Mouse (Mus musculus) gastrocnemius, adult 18-20 months (tissue): ENCODE measurements around the gene Grm7. TPM values are rescaled to one million over a fixed set of nuclear protein-coding genes. Genes with fewer than 3 reads are reported as not detected.

Experiments used
- DNase-seq: peaks from one replicate; pipeline ENCODE4 v3.0.0; 2021; ENCODE audit warnings: low spot score
- long read RNA-seq, 2 experiments: library from polyadenylated mRNA; stranded (forward); transcript quantifications; one replicate each; pipeline ENCODE4 v2.0.0; 2021
- total RNA-seq, 2 experiments: library from RNA; stranded (reverse); gene quantifications; 2 replicates each; pipeline ENCODE4 v1.2.3; 2021

Grm7 gene
- total RNA-seq: not detected
- long read RNA-seq, experiment 1: 0 reads
- long read RNA-seq, experiment 2: 0 reads

GRCm38 (mm10) chr6:110645411-110646361 lies at the start of gene Grm7:
Gene Grm7, plus strand, starts transcription at chr6:110645581.
- no peak for DNase-seq

DNA sequence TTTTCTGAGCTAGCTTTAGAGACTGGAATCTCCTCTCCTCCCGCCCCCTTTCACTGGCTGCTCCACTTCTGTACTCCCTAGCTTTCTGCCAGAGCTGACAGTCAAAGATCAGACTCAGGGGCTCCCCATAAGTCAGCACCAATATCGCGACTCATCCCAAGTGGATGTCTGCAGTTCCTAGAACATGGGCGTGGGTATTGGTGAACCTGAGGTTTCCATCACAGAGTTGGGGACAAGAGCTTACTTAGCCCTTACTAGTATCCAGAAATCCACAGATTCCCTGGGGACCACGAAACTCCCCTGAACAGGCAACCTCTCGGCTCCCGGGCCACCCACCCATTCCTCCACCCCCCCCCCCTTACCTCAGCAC lies 355 bp upstream of the Grm7 start:
- no peak for DNase-seq

GRCm38 (mm10) chr6:110646901-110647300 lies 1.5 kb downstream of the Grm7 start:
- no peak for DNase-seq

DNA sequence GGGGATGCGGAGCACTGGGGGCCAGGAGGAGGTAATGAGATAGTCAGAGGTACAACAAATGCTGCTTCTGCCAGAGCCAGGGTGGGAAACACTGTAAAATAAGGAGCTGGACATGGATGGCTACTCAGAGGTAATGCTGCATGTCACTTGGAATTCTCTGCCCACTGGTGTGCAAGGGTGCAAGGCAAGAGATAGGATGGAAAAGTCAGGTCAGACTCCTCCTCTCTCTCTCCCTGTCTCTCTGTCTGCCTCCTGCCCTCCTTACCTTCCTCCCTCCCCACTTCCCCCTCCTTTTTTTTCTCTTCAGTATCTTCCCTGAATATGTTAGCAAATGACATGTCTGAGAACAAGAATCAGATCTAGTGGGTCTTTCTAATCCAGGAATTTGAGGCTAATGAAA lies 3.8 kb downstream of the Grm7 start:
- DNase-seq: no peak

DNA sequence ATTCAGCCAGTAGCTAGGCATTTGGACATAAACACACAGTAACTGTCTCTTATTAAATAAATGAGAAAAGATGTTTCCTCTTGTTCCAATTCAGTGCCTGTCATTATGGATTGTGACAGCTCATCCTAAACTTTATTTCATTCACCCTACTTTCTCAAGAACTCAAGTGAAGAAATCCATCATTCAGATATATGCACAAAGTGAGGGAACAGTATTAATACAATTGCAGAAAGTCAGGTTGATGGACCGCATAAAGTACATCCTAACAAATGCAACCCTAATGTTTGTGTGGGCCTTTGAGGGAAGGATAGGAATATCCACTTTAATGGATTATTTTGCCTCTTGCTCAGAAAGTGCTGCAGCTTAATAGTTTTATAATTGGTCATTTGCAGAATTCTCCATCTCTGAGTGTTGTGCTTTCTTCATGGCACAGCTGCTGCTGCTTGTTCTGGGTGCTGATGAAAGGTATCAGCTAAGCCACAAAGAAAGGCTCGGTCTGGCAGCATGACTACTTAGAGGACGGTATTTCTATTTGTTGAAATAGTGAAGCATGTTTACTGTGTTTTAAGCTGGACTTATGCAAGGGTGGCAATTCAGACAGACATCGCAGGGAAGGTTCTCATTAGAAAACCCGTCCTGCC lies 8.1 kb downstream of the Grm7 start:
- DNase-seq: no peak

DNA sequence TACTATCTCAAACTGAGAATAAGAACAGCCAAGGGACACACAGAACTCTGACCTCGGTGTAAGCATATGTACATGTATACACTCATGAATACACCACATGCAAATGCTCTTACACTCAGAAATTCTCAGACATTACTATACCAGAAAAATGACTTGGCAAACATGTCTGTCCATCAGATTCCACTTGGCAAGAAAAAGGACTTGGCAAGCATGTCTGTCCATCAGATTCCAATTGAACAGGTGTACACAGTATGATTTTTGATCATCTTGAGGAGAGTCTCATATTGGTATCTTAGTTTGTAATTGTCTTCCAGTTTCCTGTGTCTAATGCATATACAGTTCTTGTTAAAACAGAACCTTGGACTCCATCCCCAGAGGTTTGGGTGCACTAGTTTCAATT lies 19.1 kb downstream of the Grm7 start:
- DNase-seq: no peak

DNA sequence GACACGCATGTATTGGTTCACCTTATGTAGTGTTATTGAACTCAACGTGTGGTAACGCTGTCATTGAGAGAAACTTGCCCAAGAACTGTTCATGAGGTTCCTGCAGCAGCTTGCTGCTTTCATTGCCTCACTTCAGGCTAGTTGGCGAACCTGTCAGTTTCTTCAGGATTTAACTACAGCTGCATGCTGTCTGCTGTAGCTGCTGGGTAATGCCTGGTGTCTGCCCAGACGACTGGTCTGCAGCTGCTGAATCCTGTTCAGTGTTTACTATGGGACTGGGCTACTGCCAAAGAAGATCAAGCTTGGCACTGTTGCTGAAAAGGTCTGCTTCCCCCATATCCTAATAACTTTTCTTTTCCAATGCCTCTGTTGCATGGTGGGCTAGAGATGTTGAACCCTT lies 23.1 kb downstream of the Grm7 start:
- DNase-seq: no peak

GRCm38 (mm10) chr6:110690954-110691353 lies 45.6 kb downstream of the Grm7 start:
- DNase-seq: no peak

GRCm38 (mm10) chr6:110709763-110710162 lies 64.4 kb downstream of the Grm7 start:
- no peak for DNase-seq

- no peak for DNase-seq
These were observed 69.6 kb downstream of the Grm7 start for GRCm38 (mm10) chr6:110714943-110715342.

DNA sequence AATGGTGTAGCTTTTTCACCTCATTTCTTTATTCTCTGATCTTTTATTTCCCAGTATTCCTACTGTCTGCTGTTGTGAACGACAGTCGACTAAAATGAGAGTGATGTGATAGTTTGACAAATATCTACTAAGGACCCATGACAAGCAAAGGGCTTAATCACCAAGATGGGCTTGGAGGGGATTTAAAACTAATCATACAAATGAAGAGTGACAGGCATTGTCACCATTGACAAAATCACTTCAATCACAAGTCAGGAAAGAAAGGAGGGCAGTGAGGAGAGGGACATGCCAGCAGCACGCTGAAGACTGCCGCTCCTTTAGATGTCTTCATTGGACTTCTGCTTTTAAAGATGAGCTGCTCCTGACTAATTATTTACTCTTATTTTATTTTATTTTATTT lies 78.0 kb downstream of the Grm7 start:
- no peak for DNase-seq

- DNase-seq: no peak
These were observed 88.5 kb downstream of the Grm7 start for GRCm38 (mm10) chr6:110733914-110734313.

GRCm38 (mm10) chr6:110743981-110744670 lies 98.7 kb downstream of the Grm7 start:
- no peak for DNase-seq

- DNase-seq: no peak
These were observed 110.5 kb downstream of the Grm7 start for GRCm38 (mm10) chr6:110755921-110756320.

GRCm38 (mm10) chr6:110769588-110769987 lies 124.2 kb downstream of the Grm7 start:
- DNase-seq: no peak

DNA sequence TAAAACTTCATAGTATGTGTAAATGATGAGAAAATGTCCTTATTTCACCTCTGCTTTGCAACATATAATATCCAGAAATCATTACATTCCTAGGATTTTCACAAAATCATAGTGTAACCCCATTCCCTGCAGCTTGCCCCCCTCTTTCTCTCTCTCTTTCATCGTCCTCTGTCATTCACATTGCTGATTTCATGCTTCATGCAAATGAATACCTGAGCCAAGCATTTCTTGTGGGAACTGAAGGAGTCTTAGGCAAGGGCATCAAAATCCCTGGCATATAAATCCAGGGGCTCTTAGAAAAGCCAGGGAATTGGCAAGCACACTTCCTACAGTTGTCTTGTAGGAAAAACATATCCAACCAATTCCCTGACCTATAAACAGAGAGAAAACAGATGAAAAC lies 127.3 kb downstream of the Grm7 start:
- DNase-seq: no peak

- no peak for DNase-seq
These were observed 130.7 kb downstream of the Grm7 start for GRCm38 (mm10) chr6:110776046-110776445.

GRCm38 (mm10) chr6:110785497-110785928 lies 140.1 kb downstream of the Grm7 start:
- no peak for DNase-seq

- DNase-seq: no peak
These were observed 147.3 kb downstream of the Grm7 start for GRCm38 (mm10) chr6:110792696-110793095.

- DNase-seq: no peak
These were observed 162.1 kb downstream of the Grm7 start for GRCm38 (mm10) chr6:110807481-110807880.

DNA sequence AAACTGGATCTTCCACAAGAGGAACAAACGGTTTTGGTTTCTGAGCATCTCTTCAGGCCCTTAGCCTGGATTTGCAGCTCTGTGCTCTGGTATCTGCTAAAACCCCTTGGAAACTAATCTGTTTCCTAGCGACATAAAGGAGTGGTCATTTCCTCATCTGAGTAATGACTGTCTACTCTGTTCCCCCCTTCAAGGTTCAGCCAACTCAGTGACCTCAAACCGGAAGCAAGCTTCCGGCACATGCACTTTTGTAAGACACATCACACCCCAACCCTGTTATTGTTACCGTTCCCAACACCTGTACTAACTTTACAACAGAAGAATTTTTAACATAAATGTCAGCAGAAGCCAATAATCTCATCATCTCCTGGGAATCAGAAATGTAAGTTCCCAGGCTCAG lies 166.8 kb downstream of the Grm7 start:
- DNase-seq: no peak

DNA sequence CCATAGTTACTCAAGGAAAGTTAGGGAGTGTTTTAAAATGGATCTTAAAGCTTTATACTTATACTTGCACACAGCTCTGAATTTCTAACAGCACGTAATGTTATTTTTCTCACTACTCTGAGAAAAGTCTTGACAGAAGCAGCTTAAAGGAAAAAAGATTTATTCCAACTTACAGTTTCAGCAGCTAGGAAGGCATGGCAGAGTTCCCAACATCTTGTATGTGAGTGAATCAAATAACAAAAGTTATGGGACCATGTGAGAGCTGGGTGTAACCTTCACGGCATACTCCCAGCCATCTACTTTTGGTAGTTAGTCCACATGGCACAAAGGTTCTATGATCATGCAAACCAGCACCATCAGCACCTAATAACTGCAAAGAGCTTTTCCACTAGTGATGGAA lies 172.9 kb downstream of the Grm7 start:
- DNase-seq: no peak
